Mouse (Mus musculus): ENCODE measurements around the gene Cd70.

The Cd70 gene

GRCm38 (mm10) chr17:57098321-57098720, 51.3 kb downstream of the Cd70 start:
- DNase-seq (ENCODE audit: low read depth), result no peak

GRCm38 (mm10) chr17:57096623-57096920, 53.0 kb downstream of the Cd70 start:
- DNase-seq (ENCODE audit: low read depth), result no peak

Data from fibroblast of lung, adult 2 months (primary cell).